In the genomic region with DNA sequence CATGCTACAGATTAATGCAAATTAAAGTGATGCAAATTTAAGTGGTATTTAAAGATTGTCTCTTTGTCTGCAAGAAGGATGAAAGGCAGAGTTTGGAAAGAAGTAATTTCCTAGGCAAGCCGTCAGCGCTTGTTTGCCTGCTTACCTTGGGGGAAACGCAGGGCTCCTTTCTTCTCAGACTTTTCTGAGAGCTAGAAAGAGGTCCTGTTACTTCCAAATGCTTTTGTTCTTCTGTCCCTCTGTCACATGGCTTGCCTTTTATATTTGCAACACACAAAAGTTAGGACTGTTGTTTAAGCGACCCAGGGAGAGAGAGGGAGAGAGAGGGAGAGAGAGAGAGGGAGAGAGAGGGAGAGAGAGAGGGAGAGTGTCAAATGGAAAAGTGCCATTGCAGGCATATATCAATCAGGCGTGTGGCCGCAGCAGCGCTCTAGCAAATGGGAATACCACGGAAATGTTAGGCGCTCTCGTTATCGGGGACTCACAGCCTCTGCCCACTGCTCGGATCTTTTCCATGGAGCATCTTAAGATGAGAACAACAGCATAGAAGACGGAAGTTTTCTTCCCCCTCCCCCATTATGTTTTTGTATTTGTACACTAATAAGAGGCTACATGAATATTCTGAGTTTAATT, we compare ENCODE assay signal across 8 mouse cellular contexts. TPM values are rescaled to one million over a fixed set of nuclear protein-coding genes. Genes with fewer than 3 reads are reported as not detected.
DNase-seq lines count a peak whose midpoint lies in the region; ATAC-seq and TF ChIP-seq lines count a peak whose summit lies in the region.
"Had no signal": no experiment of that assay in that cellular context is flagged by ENCODE, and none has a peak within 500 bp of the region (broad histone marks: within the 10 kb centered on the region; RNA-seq: fewer than 3 reads in every experiment).

A gene (minus strand): TSS at position 534 of the 633 bp plus-strand sequence.

- no peaks in the 10 kb centered on the region for H3K9me3 ChIP-seq in hindbrain, embryonic 14.5 days (ENCODE audit: control insufficient read depth, low read length)
- no peaks in the 10 kb centered on the region for H3K9me3 ChIP-seq in neural tube, embryonic 15.5 days (replicated peaks)
- H3K9me3 ChIP-seq in liver, postnatal 0 days (ENCODE audit: low read length) = no peaks in the 10 kb centered on the region

- no peak for DNase-seq in layer of hippocampus, adult 2 months (ENCODE audit: low spot score in 2 of 2)
- no peak for DNase-seq in layer of hippocampus, adult 8-10 months (ENCODE audit: low spot score in 2 of 2)
- DNase-seq in embryo, embryonic 9.5 days (ENCODE audit: extremely low spot score) = peak; percentile 4
- DNase-seq in hindbrain, embryonic 14.5 days (ENCODE audit: low spot score) = peak; percentile 35
- DNase-seq in thymus, postnatal 10 days (ENCODE audit: low spot score in 2 of 2) = no peak
- no peak for DNase-seq in liver, postnatal 0 days

- H3K4me1 ChIP-seq in hindbrain, embryonic 14.5 days (replicated peaks; ENCODE audit: control insufficient read depth, insufficient read depth, low read length) = 0 out of 2 replicates have a peak, but pooled peaks cover 4% of the 10 kb centered on the region
- no peaks in the 10 kb centered on the region for H3K4me1 ChIP-seq in neural tube, embryonic 15.5 days
- no peaks in the 10 kb centered on the region for H3K4me1 ChIP-seq in liver, postnatal 0 days (ENCODE audit: insufficient read depth)

- no peak for TF ChIP-seq CTCF in layer of hippocampus, adult 2 months (conservative IDR thresholded peaks at IDR 0.05)
- TF ChIP-seq CTCF in liver, postnatal 0 days (IDR thresholded peaks at IDR 0.05; ENCODE audit: low read depth) = no peak

- no peak for TF ChIP-seq EP300 in liver, postnatal 0 days (IDR thresholded peaks at IDR 0.05; ENCODE audit: low read depth)

- H3K4me2 ChIP-seq in hindbrain, embryonic 14.5 days (replicated peaks) = peak within 1 kb of the TSS; percentile 49
- peak within 1 kb of the TSS; percentile 55 for H3K4me2 ChIP-seq in neural tube, embryonic 15.5 days
- no peak within 1 kb of the TSS for H3K4me2 ChIP-seq in liver, postnatal 0 days (ENCODE audit: low read depth, low read length)

- H3K27me3 ChIP-seq in hindbrain, embryonic 14.5 days (ENCODE audit: control insufficient read depth, insufficient read depth, low read length) = no peaks in the 10 kb centered on the region
- no peaks in the 10 kb centered on the region for H3K27me3 ChIP-seq in neural tube, embryonic 15.5 days (replicated peaks)
- H3K27me3 ChIP-seq in liver, postnatal 0 days (ENCODE audit: insufficient read depth, low read length) = peaks cover 2% of the 10 kb centered on the region; the same call in 1 of the 2 replicates

- no peaks in the 10 kb centered on the region for H3K36me3 ChIP-seq in hindbrain, embryonic 14.5 days (replicated peaks; ENCODE audit: control insufficient read depth, insufficient read depth)
- no peaks in the 10 kb centered on the region for H3K36me3 ChIP-seq in neural tube, embryonic 15.5 days
- H3K36me3 ChIP-seq in liver, postnatal 0 days (replicated peaks; ENCODE audit: insufficient read depth, low read length) = no peaks in the 10 kb centered on the region

- no peak for ATAC-seq in hindbrain, embryonic 14.5 days (ENCODE audit: low FRiP score)
- ATAC-seq in neural tube, embryonic 15.5 days (ENCODE audit: low FRiP score) = 0 out of 2 replicates have a peak, but pooled peaks have one; percentile 55
- no peak for ATAC-seq in liver, postnatal 0 days

- WGBS in hindbrain, embryonic 14.5 days = 20% methylated on average over 13 of the region's 13 CpGs
- 27% methylated on average over 13 of the region's 13 CpGs for WGBS in neural tube, embryonic 15.5 days
- 14% methylated on average over 13 of the region's 13 CpGs for WGBS in liver, postnatal 0 days (ENCODE audit: insufficient replicate concordance)

- H3K9ac ChIP-seq in hindbrain, embryonic 14.5 days = peak within 1 kb of the TSS; percentile 39
- 0 out of 2 replicates have a peak within 1 kb of the TSS, but pooled peaks have one; percentile 3 for H3K9ac ChIP-seq in neural tube, embryonic 15.5 days (replicated peaks)
- H3K9ac ChIP-seq in liver, postnatal 0 days (replicated peaks) = no peak within 1 kb of the TSS

- H3K4me3 ChIP-seq in layer of hippocampus, adult 2 months = peak within 1 kb of the TSS; percentile 52
- H3K4me3 ChIP-seq in hindbrain, embryonic 14.5 days (replicated peaks; ENCODE audit: low read length) = peak within 1 kb of the TSS; percentile 28
- H3K4me3 ChIP-seq in neural tube, embryonic 15.5 days (replicated peaks) = peak within 1 kb of the TSS; percentile 35
- no peak within 1 kb of the TSS for H3K4me3 ChIP-seq in liver, postnatal 0 days (ENCODE audit: low read depth, low read length)

- peak within 1 kb of the TSS; percentile 82 for H3K27ac ChIP-seq in layer of hippocampus, adult 2 months
- peak within 1 kb of the TSS; percentile 54 for H3K27ac ChIP-seq in hindbrain, embryonic 14.5 days
- peak within 1 kb of the TSS; percentile 52; the same call in 1 of the 2 replicates for H3K27ac ChIP-seq in neural tube, embryonic 15.5 days (replicated peaks)
- H3K27ac ChIP-seq in liver, postnatal 0 days (ENCODE audit: low read depth) = no peak within 1 kb of the TSS

RNA-seq across cellular contexts. Expression of the gene that starts here (rescaled TPM):
- 1 to 10 TPM; 9.3 TPM for total RNA-seq in layer of hippocampus, adult 2 months (2021)
- 10 to 100 TPM in 1 of 4 experiments, 1 to 10 TPM in 3; 7.1 to 11.5 (median 9.5) TPM for total RNA-seq in layer of hippocampus, adult 8-10 months (2022)
- polyA plus RNA-seq in hindbrain, embryonic 14.5 days (2014; fragmentation: Nextera tagmentation; extraction: Ambion mirVana) = 7.3 and 8.4 TPM in 2 replicates
- 8.3 and 10.4 TPM in 2 replicates for polyA plus RNA-seq in neural tube, embryonic 15.5 days (2015; fragmentation: Nextera tagmentation; extraction: Ambion mirVana)
- polyA plus RNA-seq in liver, postnatal 0 days (2015; fragmentation: Nextera tagmentation; extraction: Ambion mirVana) = not detected in 2 replicates
- total RNA-seq: neutrophil, adult 5-6 weeks had no signal

Comparison
In these comparisons a context has a peak if more than half of its experiments do, and no peak if none do; other contexts are left out.
1. DNase-seq: peak in embryo, embryonic 9.5 days (single experiment) and hindbrain, embryonic 14.5 days (single experiment); none in layer of hippocampus, adult 2 months (0 of 2), layer of hippocampus, adult 8-10 months (0 of 2), thymus, postnatal 10 days (0 of 2) and liver, postnatal 0 days (single experiment).